8 mouse cellular contexts compared by ENCODE assay signal in genomic region chr2:154455776-154456175, GRCm38 (mm10). TPM values are rescaled to one million over a fixed set of nuclear protein-coding genes. Genes with fewer than 3 reads are reported as not detected.
DNase-seq lines count a peak whose midpoint lies in the region; ATAC-seq lines count a peak whose summit lies in the region.

No protein-coding gene starts in this region.

- peak; percentile 65 for ATAC-seq in intestine, embryonic 16.5 days

- no peaks in the 10 kb centered on the region for H3K9me3 ChIP-seq in intestine, embryonic 16.5 days (ENCODE audit: control insufficient read depth, low read length)

- H3K4me1 ChIP-seq in intestine, embryonic 16.5 days (ENCODE audit: control insufficient read depth, insufficient read depth, low read length) = peaks cover 22% of the 10 kb centered on the region

- peak overlapping the region; percentile 4; the same call in 1 of the 2 replicates for H3K4me2 ChIP-seq in intestine, embryonic 16.5 days (ENCODE audit: low read depth, low read length)

- DNase-seq in frontal cortex, adult 2 months (ENCODE audit: extremely low spot score in 1 of 2, low spot score in 1 of 2) = peak; percentile 41 to 60
- no peak for DNase-seq in frontal cortex, postnatal 14 days (ENCODE audit: low spot score in 2 of 2)
- peak; percentile 89 for DNase-seq in adipocyte (ENCODE audit: low spot score)
- peak; percentile 44 for DNase-seq in gastrocnemius, postnatal 25 days
- peak; percentile 29 for DNase-seq in lung, postnatal 14 days
- no peak for DNase-seq in thymus, postnatal 25 days
- no peak for DNase-seq in urinary bladder, adult 2 months (ENCODE audit: low spot score)

- no peaks in the 10 kb centered on the region for H3K27me3 ChIP-seq in intestine, embryonic 16.5 days (replicated peaks; ENCODE audit: control insufficient read depth, insufficient read depth, low read length)

- no peaks in the 10 kb centered on the region for H3K36me3 ChIP-seq in intestine, embryonic 16.5 days (ENCODE audit: control insufficient read depth, insufficient read depth, low read length)

- no peak overlapping the region for H3K9ac ChIP-seq in intestine, embryonic 16.5 days (ENCODE audit: low read depth, low read length)

- peak overlapping the region; percentile 63; the same call in 1 of the 2 replicates for H3K27ac ChIP-seq in intestine, embryonic 16.5 days (ENCODE audit: low read length)

- no peak overlapping the region for H3K4me3 ChIP-seq in intestine, embryonic 16.5 days (ENCODE audit: low read length)

- WGBS in intestine, embryonic 16.5 days = 29% methylated on average over 5 of the region's 5 CpGs

RNA-seq across cellular contexts. Expression of gene Cbfa2t2, which starts 19.5 kb away (rescaled TPM):
- polyA plus RNA-seq in frontal cortex, adult 2 months (2012; rRNA removed) = 26.5 and 31.7 TPM in 2 replicates
- total RNA-seq in gastrocnemius, postnatal 25 days (2021) = 10 to 100 TPM in 1 of 2 experiments, 1 to 10 TPM in 1; 9.9 to 10.7 TPM
- 21.9 and 23.0 TPM in 2 replicates for polyA plus RNA-seq in intestine, embryonic 16.5 days (2015; fragmentation: Nextera tagmentation; extraction: Ambion mirVana)
- polyA plus RNA-seq in urinary bladder, adult 2 months (2012; rRNA removed) = 16.2 and 16.6 TPM in 2 replicates

RNA-seq across cellular contexts. Expression of gene Snta1, which starts 47.9 kb away (rescaled TPM):
- polyA plus RNA-seq in frontal cortex, adult 2 months (2012; rRNA removed) = 37.3 and 37.8 TPM in 2 replicates
- total RNA-seq in gastrocnemius, postnatal 25 days (2021) = 100 to 1,000 TPM; 190 to 200 TPM
- polyA plus RNA-seq in intestine, embryonic 16.5 days (2015; fragmentation: Nextera tagmentation; extraction: Ambion mirVana) = 4.1 and 4.3 TPM in 2 replicates
- 16.5 and 17.7 TPM in 2 replicates for polyA plus RNA-seq in urinary bladder, adult 2 months (2012; rRNA removed)

Comparison
In these comparisons a context has a peak if more than half of its experiments do, and no peak if none do; other contexts are left out.
1. DNase-seq: peak in frontal cortex, adult 2 months (2 of 2), adipocyte (single experiment), gastrocnemius, postnatal 25 days (single experiment) and lung, postnatal 14 days (single experiment); none in frontal cortex, postnatal 14 days (0 of 2), thymus, postnatal 25 days (single experiment) and urinary bladder, adult 2 months (single experiment).